Mouse (Mus musculus): Measurements from ENCODE around the gene 4930505A04Rik. TPM values are rescaled to one million over a fixed set of nuclear protein-coding genes. Genes with fewer than 3 reads are reported as not detected.

The 4930505A04Rik gene
- 0.13 and 0.19 TPM in 2 replicates for polyA plus RNA-seq (2012; rRNA removed)

DNA sequence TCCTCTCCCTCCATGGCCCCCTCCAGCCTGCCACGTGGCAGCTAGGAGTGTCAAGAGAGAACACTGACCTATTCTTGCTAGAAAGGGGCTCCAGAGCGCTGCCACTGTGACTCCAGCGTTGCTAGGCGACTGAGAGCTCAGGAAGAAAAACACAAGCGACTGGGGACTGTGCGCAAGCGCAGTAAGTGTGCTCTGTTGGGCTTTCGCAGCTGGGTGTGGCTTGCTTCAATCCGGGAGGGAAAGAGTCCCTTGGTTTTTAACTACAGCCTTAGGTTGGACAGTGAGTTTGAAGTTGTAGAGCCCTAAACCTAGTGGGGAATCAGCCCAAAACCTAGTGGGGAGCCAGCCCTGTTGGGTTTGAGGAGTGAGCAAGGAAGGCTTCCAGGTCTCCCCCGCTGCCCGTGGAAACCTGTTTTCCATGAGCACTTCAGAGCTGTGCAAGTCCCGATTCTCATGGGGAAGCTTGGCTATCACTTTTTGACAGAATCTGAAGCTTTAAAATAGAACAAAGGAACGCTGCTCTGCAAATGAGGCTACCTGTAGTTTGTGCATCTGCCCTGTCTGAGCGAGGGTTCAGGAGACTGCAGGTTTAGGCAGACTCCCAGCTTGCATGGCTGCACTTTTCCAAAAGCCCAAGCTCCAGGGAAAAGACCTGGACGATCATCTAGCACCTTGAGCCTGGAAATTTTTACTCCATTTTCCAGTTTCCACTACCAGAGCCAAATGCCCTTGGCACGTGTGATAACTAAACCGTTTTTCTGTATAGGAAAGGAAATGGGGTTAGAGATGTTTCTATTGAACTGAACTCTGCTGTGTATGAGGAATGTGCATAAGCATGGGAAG, at the start of gene 4930505A04Rik:
Gene 4930505A04Rik, minus strand, starts transcription at position 77 of the 843 bp plus-strand sequence.
- TF ChIP-seq POLR2A (IDR thresholded peaks at IDR 0.05; ENCODE audit: borderline replicate concordance, extremely low read depth, insufficient read depth, insufficient read length, poor library complexity, severe bottlenecking) (peak; percentile 37; the same call in 1 of the 2 replicates), CTCF (IDR thresholded peaks at IDR 0.05; ENCODE audit: borderline replicate concordance, extremely low read depth, insufficient read depth, insufficient read length) (no peak)
- DNase-seq (ENCODE audit: low read depth), result peak; percentile 98

DNA sequence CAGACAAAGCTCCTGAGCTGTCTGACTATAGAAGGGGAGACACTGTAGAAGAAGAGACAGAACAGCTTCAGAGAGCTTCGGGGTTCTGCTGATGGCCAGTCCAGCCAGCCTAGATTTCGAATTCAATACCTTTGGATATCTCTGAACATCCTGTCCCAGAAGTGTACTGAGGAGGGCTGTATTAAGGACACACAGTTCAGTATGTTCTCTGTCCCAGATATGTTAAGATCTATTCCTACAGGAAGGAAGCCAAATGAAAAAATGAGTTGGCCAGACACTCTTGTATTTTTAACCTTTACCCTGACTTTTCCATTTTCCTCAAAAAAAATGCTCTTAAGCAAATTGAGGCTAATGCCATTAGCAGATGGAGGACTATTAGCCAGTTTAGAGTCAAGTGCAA, 45.5 kb upstream of the 4930505A04Rik start:
- TF ChIP-seq POLR2A (IDR thresholded peaks at IDR 0.05; ENCODE audit: borderline replicate concordance, extremely low read depth, insufficient read depth, insufficient read length, poor library complexity, severe bottlenecking) (no peak), CTCF (IDR thresholded peaks at IDR 0.05; ENCODE audit: borderline replicate concordance, extremely low read depth, insufficient read depth, insufficient read length) (no peak)
- DNase-seq (ENCODE audit: low read depth), result no peak

DNA sequence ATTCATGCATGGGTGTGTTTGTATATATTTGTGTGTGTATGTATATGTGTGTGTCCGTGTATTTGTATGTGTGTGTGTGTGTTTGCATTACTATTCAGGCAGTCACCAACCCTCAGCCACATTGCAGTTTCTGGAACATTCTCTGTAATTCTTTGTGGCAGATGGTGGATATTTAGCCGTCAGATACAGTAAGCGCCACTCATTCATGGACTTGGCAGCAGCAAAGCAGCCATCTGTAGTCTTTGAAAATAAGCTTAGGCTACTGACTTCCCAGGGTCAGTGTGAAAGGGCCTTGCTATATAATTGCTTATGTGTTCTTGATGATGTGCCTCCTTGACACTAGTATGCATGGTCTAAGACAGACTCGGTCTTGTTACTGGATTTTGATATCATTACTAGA, 36.6 kb upstream of the 4930505A04Rik start:
- TF ChIP-seq POLR2A (IDR thresholded peaks at IDR 0.05; ENCODE audit: borderline replicate concordance, extremely low read depth, insufficient read depth, insufficient read length, poor library complexity, severe bottlenecking) (no peak), CTCF (IDR thresholded peaks at IDR 0.05; ENCODE audit: borderline replicate concordance, extremely low read depth, insufficient read depth, insufficient read length) (no peak)
- DNase-seq (ENCODE audit: low read depth), result peak; percentile 64

DNA sequence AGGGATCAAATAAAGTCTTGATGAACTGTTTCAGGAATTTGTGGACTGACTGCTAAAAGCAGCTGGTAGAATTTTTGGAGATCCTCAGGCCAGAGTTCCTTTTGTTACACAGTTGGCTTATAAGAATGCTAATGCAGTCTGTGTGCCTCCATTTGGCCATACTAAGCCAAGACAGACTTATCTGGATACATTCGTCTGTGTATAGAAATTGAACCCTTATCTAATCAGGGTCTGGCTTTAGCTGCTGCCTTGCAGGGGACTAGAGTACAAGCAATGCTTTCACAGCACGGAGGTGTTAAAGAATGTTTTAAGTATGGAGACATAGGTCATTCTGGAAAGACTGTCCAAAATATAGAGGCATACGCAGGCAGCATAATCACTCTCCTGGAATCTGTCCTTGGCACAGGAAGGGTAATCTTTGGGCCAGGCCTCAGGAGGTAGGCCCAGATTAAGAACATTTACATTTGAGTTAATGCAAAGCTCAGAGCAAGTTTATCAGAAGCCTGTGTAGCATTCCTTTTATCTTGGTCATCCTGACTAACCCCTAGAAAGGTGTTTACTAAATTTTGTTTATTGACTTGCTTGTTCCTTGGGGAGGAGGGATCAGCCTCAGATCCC, 27.2 kb upstream of the 4930505A04Rik start:
- TF ChIP-seq CTCF (IDR thresholded peaks at IDR 0.05; ENCODE audit: borderline replicate concordance, extremely low read depth, insufficient read depth, insufficient read length) (no peak), POLR2A (IDR thresholded peaks at IDR 0.05; ENCODE audit: borderline replicate concordance, extremely low read depth, insufficient read depth, insufficient read length, poor library complexity, severe bottlenecking) (no peak)
- DNase-seq (ENCODE audit: low read depth), result no peak

DNA sequence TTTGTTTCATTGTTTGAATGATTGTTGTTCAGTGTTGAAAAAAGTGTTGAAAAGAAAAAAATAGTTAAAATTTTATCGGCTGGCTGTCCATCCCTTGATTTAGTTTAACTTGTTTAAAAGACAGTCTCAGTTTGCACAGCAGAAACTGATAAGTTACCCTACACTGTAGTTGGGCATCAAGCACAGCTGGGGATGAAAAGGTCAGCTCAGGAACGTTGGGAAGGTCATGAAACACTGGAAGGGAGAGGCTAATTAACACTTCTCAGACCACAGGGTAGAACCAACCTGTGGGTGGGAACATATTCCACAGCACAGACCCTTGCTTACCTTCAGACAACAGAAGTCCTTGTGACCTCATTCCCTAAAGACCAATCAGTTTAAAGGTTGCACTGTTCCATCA, 25.5 kb upstream of the 4930505A04Rik start:
- no peak for DNase-seq (ENCODE audit: low read depth)
- TF ChIP-seq CTCF (IDR thresholded peaks at IDR 0.05; ENCODE audit: borderline replicate concordance, extremely low read depth, insufficient read depth, insufficient read length) (no peak), POLR2A (IDR thresholded peaks at IDR 0.05; ENCODE audit: borderline replicate concordance, extremely low read depth, insufficient read depth, insufficient read length, poor library complexity, severe bottlenecking) (no peak)

DNA sequence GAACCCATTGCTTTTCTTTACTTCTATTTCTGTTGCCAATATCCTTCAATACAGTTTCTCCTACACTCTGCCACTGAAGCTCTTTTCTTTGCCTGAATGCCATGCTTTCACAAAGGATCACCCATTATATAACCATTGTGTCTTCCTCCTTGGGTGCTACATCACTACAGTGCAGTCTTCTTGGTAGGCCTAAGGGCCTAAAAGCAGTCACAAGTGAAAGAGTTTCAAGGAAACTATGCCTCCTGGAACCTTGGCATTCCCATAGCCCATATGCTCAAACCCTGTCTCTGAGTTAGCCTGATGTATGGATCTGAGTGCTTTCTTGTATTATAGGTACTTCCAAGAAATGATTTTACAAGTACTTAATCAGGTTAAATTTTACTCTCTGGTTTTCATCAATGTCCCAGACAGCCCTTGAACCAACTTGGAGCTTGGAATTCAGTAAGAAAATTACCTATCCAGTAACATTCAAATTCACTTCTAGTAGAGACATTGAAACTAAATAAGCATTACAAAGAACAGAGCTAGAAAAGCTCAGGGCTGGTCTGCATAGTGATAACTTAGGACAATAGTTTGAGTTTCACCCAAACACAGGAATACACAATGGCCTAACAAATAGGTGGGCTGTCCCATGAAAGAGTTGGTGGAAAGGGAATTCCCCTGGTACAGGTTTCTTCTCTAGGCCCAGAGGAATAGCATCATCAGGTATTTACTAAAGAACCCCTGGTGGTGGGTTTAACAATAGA, 20.1 kb upstream of the 4930505A04Rik start:
- no peak for DNase-seq (ENCODE audit: low read depth)
- no peak for TF ChIP-seq CTCF (IDR thresholded peaks at IDR 0.05; ENCODE audit: borderline replicate concordance, extremely low read depth, insufficient read depth, insufficient read length)
- TF ChIP-seq POLR2A (IDR thresholded peaks at IDR 0.05; ENCODE audit: borderline replicate concordance, extremely low read depth, insufficient read depth, insufficient read length, poor library complexity, severe bottlenecking), result no peak

DNA sequence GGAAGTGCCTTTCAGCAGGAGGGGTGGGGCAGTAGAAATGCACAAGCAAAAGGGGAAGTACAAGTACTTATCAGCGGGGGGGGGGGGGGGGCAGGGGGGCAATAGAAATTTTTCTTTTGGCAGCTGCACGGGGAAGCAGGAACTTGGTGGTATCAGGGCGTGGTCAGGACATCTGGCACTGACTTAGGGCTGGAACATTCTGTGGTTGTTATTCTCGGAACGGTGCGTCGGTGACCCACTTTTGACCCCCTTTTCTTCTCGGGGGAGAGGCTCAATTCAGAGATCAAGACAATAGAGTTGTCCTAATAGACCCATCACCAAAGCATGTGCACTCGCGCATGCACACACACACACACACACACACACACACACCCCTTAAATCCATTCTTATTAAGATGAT, 16.6 kb upstream of the 4930505A04Rik start:
- TF ChIP-seq POLR2A (IDR thresholded peaks at IDR 0.05; ENCODE audit: borderline replicate concordance, extremely low read depth, insufficient read depth, insufficient read length, poor library complexity, severe bottlenecking) (no peak), CTCF (IDR thresholded peaks at IDR 0.05; ENCODE audit: borderline replicate concordance, extremely low read depth, insufficient read depth, insufficient read length) (no peak)
- no peak for DNase-seq (ENCODE audit: low read depth)

DNA sequence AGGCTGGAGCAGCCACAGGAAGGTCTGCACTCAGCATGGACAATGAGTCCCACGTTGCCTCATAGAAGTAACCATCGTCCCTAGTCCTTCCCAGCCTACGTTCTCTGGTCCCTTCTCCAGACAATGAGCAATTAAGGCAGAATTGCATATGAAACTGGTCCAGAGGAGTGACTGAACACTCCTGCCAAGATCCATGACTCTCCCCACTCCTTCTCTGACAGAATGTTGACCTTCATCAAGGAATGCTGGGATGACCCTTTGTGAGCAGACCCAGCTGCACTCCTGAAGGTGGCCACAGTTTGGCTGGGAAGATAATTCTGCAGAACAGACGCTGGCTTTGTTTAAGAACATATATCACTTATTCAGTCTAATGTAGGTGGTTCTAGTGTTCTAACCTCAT, 11.7 kb upstream of the 4930505A04Rik start:
- no peak for DNase-seq (ENCODE audit: low read depth)
- TF ChIP-seq CTCF (IDR thresholded peaks at IDR 0.05; ENCODE audit: borderline replicate concordance, extremely low read depth, insufficient read depth, insufficient read length) (no peak), POLR2A (IDR thresholded peaks at IDR 0.05; ENCODE audit: borderline replicate concordance, extremely low read depth, insufficient read depth, insufficient read length, poor library complexity, severe bottlenecking) (no peak)

DNA sequence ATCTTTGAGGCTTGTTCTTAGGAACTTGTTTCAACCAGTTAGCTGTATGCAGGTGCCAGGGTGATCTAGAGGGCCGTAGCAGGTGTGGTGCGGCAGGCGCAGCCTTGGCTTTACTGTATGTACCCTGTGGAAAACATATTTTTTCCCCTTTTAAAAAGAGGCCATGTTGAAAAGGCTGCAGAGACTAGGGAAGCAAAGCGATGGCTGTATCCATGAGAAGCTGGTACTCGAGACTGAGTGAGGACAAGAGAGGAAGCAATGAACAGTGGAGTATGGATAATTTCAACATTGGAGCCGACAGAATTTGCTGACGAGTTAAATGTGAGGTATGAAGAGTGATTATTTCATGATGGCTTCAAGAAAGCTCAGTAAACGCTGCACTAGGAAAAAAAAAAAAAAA, 440 bp downstream of the 4930505A04Rik start:
- no peak for TF ChIP-seq POLR2A (IDR thresholded peaks at IDR 0.05; ENCODE audit: borderline replicate concordance, extremely low read depth, insufficient read depth, insufficient read length, poor library complexity, severe bottlenecking)
- no peak for TF ChIP-seq CTCF (IDR thresholded peaks at IDR 0.05; ENCODE audit: borderline replicate concordance, extremely low read depth, insufficient read depth, insufficient read length)
- no peak for DNase-seq (ENCODE audit: low read depth)

DNA sequence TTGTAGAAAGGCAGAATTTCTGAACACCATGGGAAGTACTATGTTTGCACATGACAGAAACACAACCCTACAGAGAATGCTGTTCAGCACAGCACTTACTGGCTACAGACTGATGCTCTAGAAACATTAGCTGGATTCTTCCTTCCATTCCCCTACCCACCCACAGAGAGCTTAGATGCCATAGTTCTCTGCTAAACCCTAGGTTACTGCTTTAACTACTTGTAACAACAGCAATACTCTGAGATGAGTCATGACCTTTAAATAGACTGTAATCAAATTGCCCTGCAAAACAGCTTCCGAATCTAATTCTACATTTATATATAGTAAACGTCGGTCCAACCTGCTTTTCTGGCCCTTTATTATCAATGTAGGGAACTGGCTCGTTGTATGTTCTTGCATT, 17.3 kb downstream of the 4930505A04Rik start:
- TF ChIP-seq CTCF (IDR thresholded peaks at IDR 0.05; ENCODE audit: borderline replicate concordance, extremely low read depth, insufficient read depth, insufficient read length), result no peak
- no peak for TF ChIP-seq POLR2A (IDR thresholded peaks at IDR 0.05; ENCODE audit: borderline replicate concordance, extremely low read depth, insufficient read depth, insufficient read length, poor library complexity, severe bottlenecking)
- no peak for DNase-seq (ENCODE audit: low read depth)

DNA sequence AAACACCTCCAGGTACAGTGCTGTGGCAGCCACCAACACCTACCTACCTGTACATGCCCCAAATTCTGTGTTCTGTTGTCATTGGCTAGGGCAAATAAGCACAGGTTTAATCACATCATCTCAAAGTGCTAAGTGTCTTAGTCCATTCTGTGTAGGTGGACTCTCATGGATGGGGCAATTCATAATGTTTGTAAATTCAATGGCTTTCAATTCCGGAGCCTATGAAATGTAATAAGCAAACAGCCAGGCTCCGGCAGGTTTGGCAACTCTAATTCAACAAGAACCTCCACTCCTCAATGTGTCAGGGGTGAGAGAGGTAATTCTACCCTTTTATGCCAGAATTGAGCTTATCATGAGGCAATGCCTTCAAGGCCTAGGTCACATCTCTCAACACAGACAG, 23.5 kb downstream of the 4930505A04Rik start:
- TF ChIP-seq POLR2A (IDR thresholded peaks at IDR 0.05; ENCODE audit: borderline replicate concordance, extremely low read depth, insufficient read depth, insufficient read length, poor library complexity, severe bottlenecking), result no peak
- TF ChIP-seq CTCF (IDR thresholded peaks at IDR 0.05; ENCODE audit: borderline replicate concordance, extremely low read depth, insufficient read depth, insufficient read length), result no peak
- no peak for DNase-seq (ENCODE audit: low read depth)
